Mouse (Mus musculus) lung, adult 2 months (tissue): ENCODE measurements around the gene Olfr56. TPM values are rescaled to one million over a fixed set of nuclear protein-coding genes. Genes with fewer than 3 reads are reported as not detected.

Experiments used
- DNase-seq: peaks from one replicate; pipeline ENCODE4 v3.0.0; 2022
- H3K4me1 ChIP-seq: fragments of 200-500 bp; 2 replicates; pipeline ENCODE4 v1.6.1; 2011; ENCODE audit warnings: low read length; ENCODE audit not compliant: control insufficient read depth, insufficient read depth
- H3K4me3 ChIP-seq: fragments of 200-500 bp; replicated peaks from 2 replicates; pipeline ENCODE3; 2011; ENCODE audit warnings: low read depth, mild to moderate bottlenecking, control low read depth, low read length; ENCODE audit errors: extremely low read depth
- CTCF ChIP-seq: fragments of 200-500 bp; IDR thresholded peaks from 2 replicates; pipeline ENCODE4 v1.5.1; 2011; ENCODE audit warnings: mild to moderate bottlenecking, low read length, control low read depth; ENCODE audit not compliant: insufficient read depth
- POLR2A ChIP-seq: fragments of 200-500 bp; IDR thresholded peaks from 2 replicates; pipeline ENCODE4 v1.6.1; 2011; ENCODE audit warnings: low read depth, mild to moderate bottlenecking, control low read depth, low read length, borderline replicate concordance; ENCODE audit errors: extremely low read depth
- WGBS: fragments of 180-500 bp; shearing (Covaris S2); methylation state at CpG from one replicate; pipeline ENCODE4 v1.1.7; 2018; 5-methylcytosine and 5-hydroxymethylcytosine counted together
- polyA plus RNA-seq: library from polyadenylated mRNA; depleted of rRNA; stranded (reverse); fragments of >200 nt; gene quantifications from 2 replicates; pipeline ENCODE4 v1.2.3, GENCODE M21; 2012

The Olfr56 gene
- polyA plus RNA-seq, 1 experiment, result 0.66 TPM

- DNase-seq, result no peak
- TF ChIP-seq POLR2A (no peak), CTCF (no peak)
- H3K4me1 ChIP-seq, result no peaks in the 10 kb centered on the region
- H3K4me3 ChIP-seq, result no peak overlapping the region
- 33% methylated on average over 2 of the region's 2 CpGs for WGBS
These were observed 135.5 kb downstream of the Olfr56 start for GRCm38 (mm10) chr11:49114158-49114557.

GRCm38 (mm10) chr11:49114774-49115173, 136.1 kb downstream of the Olfr56 start, which contains the start of gene Olfr1396:
Olfr1396 (minus strand) TSS chr11:49114874.
- no peak within 1 kb of the TSS for H3K4me3 ChIP-seq
- no peak for DNase-seq
- TF ChIP-seq CTCF (no peak), POLR2A (no peak)
- H3K4me1 ChIP-seq, result no peaks in the 10 kb centered on the region

GRCm38 (mm10) chr11:49119635-49120034, 140.9 kb downstream of the Olfr56 start:
- no peak for TF ChIP-seq POLR2A
- no peak for TF ChIP-seq CTCF
- WGBS, result 65% methylated on average over 3 of the region's 3 CpGs
- DNase-seq, result no peak

GRCm38 (mm10) chr11:49124169-49124568, 145.5 kb downstream of the Olfr56 start:
- H3K4me3 ChIP-seq, result no peak overlapping the region
- TF ChIP-seq CTCF (no peak), POLR2A (no peak)
- no peak for DNase-seq
- 82% methylated on average over 2 of the region's 2 CpGs for WGBS
- H3K4me1 ChIP-seq, result no peaks in the 10 kb centered on the region

More at GRCm38 (mm10) chr11:49119635-49120034, 140.9 kb downstream of the Olfr56 start:
- Histone ChIP-seq H3K4me1 (no peaks in the 10 kb centered on the region), H3K4me3 (no peak overlapping the region)

GRCm38 (mm10) chr11:49141974-49142373, 163.3 kb downstream of the Olfr56 start, which contains the start of gene Olfr1395:
Olfr1395 (plus strand) TSS chr11:49142274.
- TF ChIP-seq CTCF, result no peak
- no peak for TF ChIP-seq POLR2A
- DNase-seq, result no peak
- Histone ChIP-seq H3K4me1 (no peaks in the 10 kb centered on the region), H3K4me3 (no peak within 1 kb of the TSS)
- WGBS, result 88% methylated on average over 6 of the region's 6 CpGs

GRCm38 (mm10) chr11:49154077-49154476, 175.4 kb downstream of the Olfr56 start, which contains the start of gene Olfr1394:
Olfr1394 (plus strand) TSS chr11:49154377.
- H3K4me3 ChIP-seq, result no peak within 1 kb of the TSS
- no peaks in the 10 kb centered on the region for H3K4me1 ChIP-seq
- TF ChIP-seq CTCF (no peak), POLR2A (no peak)
- WGBS, result 77% methylated on average over 1 of the region's 1 CpGs
- no peak for DNase-seq

- H3K4me3 ChIP-seq, result no peak overlapping the region
- no peak for TF ChIP-seq CTCF
- TF ChIP-seq POLR2A, result no peak
- 68% methylated on average over 2 of the region's 2 CpGs for WGBS
- H3K4me1 ChIP-seq, result no peaks in the 10 kb centered on the region
- no peak for DNase-seq
These were observed 178.4 kb downstream of the Olfr56 start for GRCm38 (mm10) chr11:49156821-49157814.

- no peak overlapping the region for H3K4me3 ChIP-seq
- TF ChIP-seq CTCF (no peak), POLR2A (no peak)
- WGBS, result 11% methylated on average over 50 of the region's 50 CpGs
- no peaks in the 10 kb centered on the region; the same call in 1 of the 2 replicates for H3K4me1 ChIP-seq
- DNase-seq, result no peak
These were observed 190.3 kb downstream of the Olfr56 start for GRCm38 (mm10) chr11:49168839-49169611.

- Histone ChIP-seq H3K4me3 (no peak overlapping the region), H3K4me1 (no peaks in the 10 kb centered on the region; the same call in 1 of the 2 replicates)
- 87% methylated on average over 4 of the region's 4 CpGs for WGBS
- TF ChIP-seq POLR2A (no peak), CTCF (no peak)
- DNase-seq, result no peak
These were observed 191.9 kb downstream of the Olfr56 start for GRCm38 (mm10) chr11:49170576-49170975.
